Mouse (Mus musculus) splenic B cell, adult 2 months (primary cell): ENCODE results near the gene Pam16.

Experiments used
- DNase-seq: peaks from one replicate; pipeline ENCODE4 v3.0.0-alpha.2; 2011; ENCODE audit warnings: low read depth, low spot score
- H3K27me3 ChIP-seq: 2 replicates; pipeline ENCODE4 v1.6.1; 2012; ENCODE audit warnings: mild to moderate bottlenecking, low read length, moderate library complexity, mixed read lengths; ENCODE audit not compliant: control insufficient read depth, poor library complexity, insufficient read depth, severe bottlenecking
- H3K36me3 ChIP-seq: 2 replicates; pipeline ENCODE4 v1.6.1; 2012; ENCODE audit warnings: mild to moderate bottlenecking, low read length, moderate library complexity, mixed read lengths; ENCODE audit not compliant: control insufficient read depth, poor library complexity, insufficient read depth, severe bottlenecking

Gene Pam16

GRCm38 (mm10) chr16:4624481-4625110 is at the start of gene Pam16:
TSS of gene Pam16 (minus strand) at chr16:4624988.
- Histone ChIP-seq H3K27me3 (no peaks in the 10 kb centered on the region), H3K36me3 (peaks cover 8% of the 10 kb centered on the region)
- DNase-seq: peak; percentile 91

GRCm38 (mm10) chr16:4674091-4674490 is 49.3 kb upstream of the Pam16 start:
- peak; percentile 79 for DNase-seq
- peaks cover 9% of the 10 kb centered on the region for H3K36me3 ChIP-seq
- H3K27me3 ChIP-seq: no peaks in the 10 kb centered on the region

GRCm38 (mm10) chr16:4670317-4670716 is 45.5 kb upstream of the Pam16 start:
- Histone ChIP-seq H3K27me3 (no peaks in the 10 kb centered on the region), H3K36me3 (peaks cover 16% of the 10 kb centered on the region)
- DNase-seq: no peak

- DNase-seq: peak; percentile 91
- Histone ChIP-seq H3K36me3 (peaks cover 15% of the 10 kb centered on the region), H3K27me3 (no peaks in the 10 kb centered on the region)
These were observed 42.5 kb upstream of the Pam16 start for GRCm38 (mm10) chr16:4667190-4667808.

- Histone ChIP-seq H3K36me3 (peaks cover 14% of the 10 kb centered on the region), H3K27me3 (no peaks in the 10 kb centered on the region)
- no peak for DNase-seq
These were observed 40.9 kb upstream of the Pam16 start for GRCm38 (mm10) chr16:4665726-4666125.

GRCm38 (mm10) chr16:4663806-4664205 is 39.0 kb upstream of the Pam16 start:
- H3K36me3 ChIP-seq: peaks cover 17% of the 10 kb centered on the region
- no peaks in the 10 kb centered on the region for H3K27me3 ChIP-seq
- DNase-seq: no peak

GRCm38 (mm10) chr16:4661605-4662004 is 36.8 kb upstream of the Pam16 start:
- Histone ChIP-seq H3K27me3 (no peaks in the 10 kb centered on the region), H3K36me3 (peaks cover 14% of the 10 kb centered on the region)
- DNase-seq: no peak

GRCm38 (mm10) chr16:4659326-4659725 is 34.5 kb upstream of the Pam16 start:
- no peaks in the 10 kb centered on the region for H3K27me3 ChIP-seq
- DNase-seq: no peak
- peaks cover 21% of the 10 kb centered on the region for H3K36me3 ChIP-seq

- Histone ChIP-seq H3K36me3 (peaks cover 24% of the 10 kb centered on the region), H3K27me3 (no peaks in the 10 kb centered on the region)
- DNase-seq: no peak
These were observed 34.0 kb upstream of the Pam16 start for GRCm38 (mm10) chr16:4658781-4659245.

GRCm38 (mm10) chr16:4656571-4657081 is 31.8 kb upstream of the Pam16 start:
- Histone ChIP-seq H3K36me3 (peaks cover 32% of the 10 kb centered on the region), H3K27me3 (no peaks in the 10 kb centered on the region)
- no peak for DNase-seq

- DNase-seq: no peak
- no peaks in the 10 kb centered on the region for H3K27me3 ChIP-seq
These were observed 31.2 kb upstream of the Pam16 start for GRCm38 (mm10) chr16:4655764-4656570.

GRCm38 (mm10) chr16:4655251-4655734 is 30.5 kb upstream of the Pam16 start:
- peaks cover 27% of the 10 kb centered on the region for H3K36me3 ChIP-seq
- no peak for DNase-seq
- no peaks in the 10 kb centered on the region for H3K27me3 ChIP-seq

More at GRCm38 (mm10) chr16:4655764-4656570, 31.2 kb upstream of the Pam16 start:
- peaks cover 29% of the 10 kb centered on the region for H3K36me3 ChIP-seq

GRCm38 (mm10) chr16:4654706-4655105 is 29.9 kb upstream of the Pam16 start:
- peaks cover 27% of the 10 kb centered on the region for H3K36me3 ChIP-seq
- no peak for DNase-seq
- H3K27me3 ChIP-seq: no peaks in the 10 kb centered on the region

GRCm38 (mm10) chr16:4652707-4653416 is 28.1 kb upstream of the Pam16 start:
- Histone ChIP-seq H3K36me3 (peaks cover 25% of the 10 kb centered on the region), H3K27me3 (no peaks in the 10 kb centered on the region)
- DNase-seq: no peak
